Mouse (Mus musculus): ENCODE measurements around the gene Rab27a. TPM values are rescaled to one million over a fixed set of nuclear protein-coding genes. Genes with fewer than 3 reads are reported as not detected.
"Not testable (repeated sequence)": the region's sequence is repeated elsewhere in the genome, so short reads cannot be mapped to it uniquely, and the experiment has no call there.

The Rab27a gene
- total and polyA plus RNA-seq, 2 experiments from 2014 or later, result 2.7 to 6.4 TPM

DNA sequence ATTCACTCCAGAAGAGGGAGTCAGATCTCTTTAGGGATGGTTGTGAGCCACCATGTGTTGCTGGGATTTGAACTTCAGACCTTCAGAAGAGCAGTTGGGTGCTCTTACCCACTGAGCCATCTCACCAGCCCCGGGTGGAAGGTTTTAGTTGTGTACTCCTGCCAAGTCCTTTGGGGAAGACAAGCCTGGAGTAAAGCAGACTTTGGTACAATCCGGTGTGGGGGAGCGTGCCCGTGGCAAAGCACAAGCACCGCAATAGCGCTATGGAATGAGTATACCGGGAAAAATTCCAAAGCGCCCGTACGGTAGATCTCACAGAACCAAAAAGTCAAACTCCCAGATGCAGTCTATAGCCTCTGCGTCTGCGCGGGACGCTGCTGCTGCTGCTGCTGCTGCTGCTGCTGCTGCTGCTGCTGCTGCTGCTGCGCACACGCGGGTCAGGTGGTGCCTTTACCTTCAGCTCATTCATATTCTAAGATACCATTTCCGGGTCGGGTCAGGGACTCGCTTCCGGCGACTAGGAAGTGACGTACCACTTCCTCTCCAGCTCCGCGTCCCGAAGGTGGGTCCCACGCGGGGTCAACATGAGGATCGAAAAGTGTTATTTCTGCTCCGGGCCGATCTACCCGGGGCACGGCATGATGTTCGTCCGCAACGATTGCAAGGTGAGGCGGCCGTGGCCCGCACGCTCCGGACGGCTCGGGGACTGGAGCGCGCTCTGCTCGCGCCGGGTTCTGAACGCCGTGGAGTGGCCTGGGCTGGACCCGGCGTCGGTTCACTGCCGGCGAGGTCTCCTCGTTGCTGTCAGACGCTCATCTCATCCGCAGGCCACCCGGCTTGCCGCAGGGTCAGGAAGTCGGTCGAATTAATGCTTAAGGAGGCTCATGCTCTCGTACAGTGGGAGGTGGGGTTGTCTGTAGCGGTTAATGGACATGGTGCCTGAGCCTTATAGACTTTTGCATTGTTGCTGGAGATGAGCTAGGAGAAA lies 68.6 kb downstream of the Rab27a start, which contains the start of gene Rsl24d1:
TSS of gene Rsl24d1 (plus strand) at position 508 of the 988 bp plus-strand sequence.
- Histone ChIP-seq H3K27me3 (ENCODE audit: insufficient read depth, low read length) (no peaks in the 10 kb centered on the region), H3K9ac (replicated peaks; ENCODE audit: low read length, poor library complexity, severe bottlenecking) (peak within 1 kb of the TSS; percentile 58), H3K4me3 (ENCODE audit: low read depth, low read length) (peak within 1 kb of the TSS; percentile 61), H3K36me3 (ENCODE audit: insufficient read depth, low read length) (peaks cover 13% of the 10 kb centered on the region; the same call in 1 of the 2 replicates), H3K4me2 (ENCODE audit: low read depth, low read length, poor library complexity, severe bottlenecking) (peak within 1 kb of the TSS; percentile 77), H3K4me1 (ENCODE audit: insufficient read depth, low read length) (0 out of 2 replicates have a peak, but pooled peaks cover 2% of the 10 kb centered on the region), H3K9me3 (ENCODE audit: low read length) (no peaks in the 10 kb centered on the region), H3K27ac (ENCODE audit: low read depth, low read length) (peak within 1 kb of the TSS; percentile 69)
- TF ChIP-seq CTCF (IDR thresholded peaks at IDR 0.05), result 0 out of 2 replicates have a peak, but pooled peaks have one; percentile 15
- DNase-seq (ENCODE audit: low spot score) (peak; percentile 96), ATAC-seq (ENCODE audit: low FRiP score) (peak; percentile 97)
- under 1% methylated on average over 64 of the region's 64 CpGs for WGBS

- H3K27ac ChIP-seq (ENCODE audit: low read depth, low read length); H3K9me3 ChIP-seq (ENCODE audit: low read length); H3K4me2 ChIP-seq (ENCODE audit: low read depth, low read length, poor library complexity, severe bottlenecking); DNase-seq (ENCODE audit: low spot score); H3K9ac ChIP-seq (replicated peaks; ENCODE audit: low read length, poor library complexity, severe bottlenecking); H3K27me3 ChIP-seq (ENCODE audit: insufficient read depth, low read length); H3K4me3 ChIP-seq (ENCODE audit: low read depth, low read length); H3K4me1 ChIP-seq (ENCODE audit: insufficient read depth, low read length); ATAC-seq (ENCODE audit: low FRiP score): not testable (repeated sequence)
- H3K36me3 ChIP-seq (ENCODE audit: insufficient read depth, low read length), result peaks cover 30% of the 10 kb centered on the region; the same call in 1 of the 2 replicates
- 98% methylated on average over 4 of the region's 6 CpGs for WGBS
Measured at GRCm38 (mm10) chr9:73116704-73117103, 72.0 kb downstream of the Rab27a start.

GRCm38 (mm10) chr9:73118012-73118411 lies 73.4 kb downstream of the Rab27a start:
- Histone ChIP-seq H3K9ac (replicated peaks; ENCODE audit: low read length, poor library complexity, severe bottlenecking) (no peak overlapping the region), H3K4me1 (ENCODE audit: insufficient read depth, low read length) (0 out of 2 replicates have a peak, but pooled peaks cover 2% of the 10 kb centered on the region), H3K27me3 (ENCODE audit: insufficient read depth, low read length) (no peaks in the 10 kb centered on the region), H3K4me3 (ENCODE audit: low read depth, low read length) (no peak overlapping the region), H3K36me3 (ENCODE audit: insufficient read depth, low read length) (peaks cover 34% of the 10 kb centered on the region; the same call in 1 of the 2 replicates), H3K9me3 (ENCODE audit: low read length) (no peaks in the 10 kb centered on the region), H3K27ac (ENCODE audit: low read depth, low read length) (no peak overlapping the region), H3K4me2 (ENCODE audit: low read depth, low read length, poor library complexity, severe bottlenecking) (no peak overlapping the region)
- DNase-seq (ENCODE audit: low spot score), result no peak
- no peak for ATAC-seq (ENCODE audit: low FRiP score)
- TF ChIP-seq CTCF (IDR thresholded peaks at IDR 0.05), result peak; percentile 61
- 95% methylated on average over 4 of the region's 4 CpGs for WGBS

GRCm38 (mm10) chr9:73121735-73122134 lies 77.1 kb downstream of the Rab27a start:
- no peak overlapping the region for H3K4me3 ChIP-seq (ENCODE audit: low read depth, low read length)
- TF ChIP-seq CTCF (IDR thresholded peaks at IDR 0.05), result peak; percentile 74
- H3K9me3 ChIP-seq (ENCODE audit: low read length), result no peaks in the 10 kb centered on the region
- H3K9ac ChIP-seq (replicated peaks; ENCODE audit: low read length, poor library complexity, severe bottlenecking), result no peak overlapping the region
- DNase-seq (ENCODE audit: low spot score), result peak; percentile 32
- WGBS, result 70% methylated on average over 8 of the region's 8 CpGs
- ATAC-seq (ENCODE audit: low FRiP score), result no peak
- H3K4me2 ChIP-seq (ENCODE audit: low read depth, low read length, poor library complexity, severe bottlenecking), result no peak overlapping the region
- no peaks in the 10 kb centered on the region for H3K4me1 ChIP-seq (ENCODE audit: insufficient read depth, low read length)
- H3K36me3 ChIP-seq (ENCODE audit: insufficient read depth, low read length), result peaks cover 55% of the 10 kb centered on the region
- no peak overlapping the region for H3K27ac ChIP-seq (ENCODE audit: low read depth, low read length)
- no peaks in the 10 kb centered on the region for H3K27me3 ChIP-seq (ENCODE audit: insufficient read depth, low read length)

GRCm38 (mm10) chr9:73125043-73125570 lies 80.5 kb downstream of the Rab27a start:
- Histone ChIP-seq H3K9me3 (ENCODE audit: low read length) (no peaks in the 10 kb centered on the region), H3K4me1 (ENCODE audit: insufficient read depth, low read length) (no peaks in the 10 kb centered on the region), H3K4me2 (ENCODE audit: low read depth, low read length, poor library complexity, severe bottlenecking) (no peak overlapping the region), H3K9ac (replicated peaks; ENCODE audit: low read length, poor library complexity, severe bottlenecking) (no peak overlapping the region), H3K27ac (ENCODE audit: low read depth, low read length) (no peak overlapping the region), H3K4me3 (ENCODE audit: low read depth, low read length) (no peak overlapping the region), H3K36me3 (ENCODE audit: insufficient read depth, low read length) (peaks cover 64% of the 10 kb centered on the region), H3K27me3 (ENCODE audit: insufficient read depth, low read length) (no peaks in the 10 kb centered on the region)
- no peak for TF ChIP-seq CTCF (IDR thresholded peaks at IDR 0.05)
- 94% methylated on average over 8 of the region's 8 CpGs for WGBS
- DNase-seq (ENCODE audit: low spot score), result no peak
- ATAC-seq (ENCODE audit: low FRiP score), result no peak

GRCm38 (mm10) chr9:73127457-73127856 lies 82.8 kb downstream of the Rab27a start:
- Histone ChIP-seq H3K4me2 (ENCODE audit: low read depth, low read length, poor library complexity, severe bottlenecking) (no peak overlapping the region), H3K9ac (replicated peaks; ENCODE audit: low read length, poor library complexity, severe bottlenecking) (no peak overlapping the region), H3K27me3 (ENCODE audit: insufficient read depth, low read length) (no peaks in the 10 kb centered on the region), H3K4me3 (ENCODE audit: low read depth, low read length) (no peak overlapping the region), H3K4me1 (ENCODE audit: insufficient read depth, low read length) (no peaks in the 10 kb centered on the region), H3K9me3 (ENCODE audit: low read length) (no peaks in the 10 kb centered on the region), H3K27ac (ENCODE audit: low read depth, low read length) (no peak overlapping the region), H3K36me3 (ENCODE audit: insufficient read depth, low read length) (peaks cover 47% of the 10 kb centered on the region)
- 88% methylated on average over 2 of the region's 2 CpGs for WGBS
- no peak for TF ChIP-seq CTCF (IDR thresholded peaks at IDR 0.05)
- ATAC-seq (ENCODE audit: low FRiP score) (no peak), DNase-seq (ENCODE audit: low spot score) (no peak)

Measured in midbrain, postnatal 0 days (tissue).